Mouse (Mus musculus) brain, embryonic 18.5 days (tissue): ENCODE data around the gene Ccdc47.
A peak's percentile ranks its signal among the peaks of the same experiment; 100 is the strongest.

Experiments used
- DNase-seq: peaks from one replicate; pipeline ENCODE4 v3.0.0-alpha.2; 2012; ENCODE audit warnings: low read depth, low spot score

Gene Ccdc47

DNA sequence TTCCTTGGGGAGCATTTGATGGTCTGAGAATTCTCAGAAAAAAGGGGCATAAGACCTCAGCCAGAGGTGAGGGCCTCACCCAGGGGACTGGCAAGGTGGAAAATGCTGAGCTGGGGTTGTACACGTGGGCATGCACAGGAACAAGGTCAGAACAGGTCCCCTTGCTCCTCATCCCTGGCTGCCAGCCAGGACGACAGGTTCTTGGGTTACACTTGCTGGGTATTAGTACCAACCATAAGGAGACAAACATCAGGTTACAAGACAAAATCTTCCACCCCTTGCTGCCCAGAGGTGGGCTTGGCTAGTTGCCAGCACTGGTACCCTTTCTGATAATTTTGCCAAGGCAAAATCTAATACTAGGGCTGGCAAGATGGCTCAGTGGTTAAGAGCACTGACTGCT lies 53.9 kb downstream of the Ccdc47 start:
- DNase-seq: no peak

DNA sequence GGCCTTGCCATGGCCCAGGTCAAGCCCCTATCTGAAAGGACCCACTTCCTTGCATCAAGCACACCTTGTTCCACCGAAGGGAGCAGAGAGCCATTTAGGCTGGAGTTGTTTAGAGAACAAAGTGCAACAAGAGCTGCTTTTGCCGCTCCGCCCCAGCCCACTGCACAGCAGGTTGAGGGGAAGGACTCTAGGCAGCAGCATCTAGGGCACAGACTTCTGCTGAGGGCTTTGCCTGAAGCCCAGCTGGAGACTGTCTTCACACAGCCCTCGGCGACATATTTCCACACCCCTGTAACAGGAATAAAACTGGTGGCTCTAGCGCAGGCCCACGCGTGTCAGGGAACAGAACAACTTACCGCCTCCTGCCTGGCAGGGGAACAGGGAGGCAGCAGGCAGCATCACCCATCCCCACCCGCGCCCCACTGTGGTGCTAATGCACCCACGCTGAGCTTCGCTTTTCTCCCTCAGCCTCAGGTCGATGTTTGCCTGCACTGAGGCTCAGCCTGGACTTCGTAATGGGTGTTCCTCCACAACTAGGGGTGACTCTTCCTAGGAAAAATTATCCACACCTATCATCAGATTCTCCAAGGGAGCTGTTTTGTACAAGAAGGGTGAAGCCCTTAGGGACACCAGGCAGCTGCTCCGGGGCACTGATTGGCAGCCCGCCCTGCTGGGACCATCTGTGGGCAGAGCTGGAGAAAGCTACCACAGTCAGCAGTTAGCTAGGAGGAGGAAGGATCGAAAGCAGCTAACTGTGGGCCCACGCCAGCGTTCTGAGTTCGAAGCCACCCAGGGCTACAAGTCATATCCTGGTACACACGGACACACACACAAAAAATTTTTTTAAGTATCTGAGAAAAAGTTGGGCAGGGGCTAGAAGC lies 55.1 kb downstream of the Ccdc47 start, which contains the start of the genes Gm10840 and Limd2:
TSS of gene Gm10840 (plus strand) at position 10 of the 881 bp plus-strand sequence.
TSS of gene Limd2 (minus strand) at position 20 of the 881 bp plus-strand sequence.
- peak; percentile 22 for DNase-seq

DNA sequence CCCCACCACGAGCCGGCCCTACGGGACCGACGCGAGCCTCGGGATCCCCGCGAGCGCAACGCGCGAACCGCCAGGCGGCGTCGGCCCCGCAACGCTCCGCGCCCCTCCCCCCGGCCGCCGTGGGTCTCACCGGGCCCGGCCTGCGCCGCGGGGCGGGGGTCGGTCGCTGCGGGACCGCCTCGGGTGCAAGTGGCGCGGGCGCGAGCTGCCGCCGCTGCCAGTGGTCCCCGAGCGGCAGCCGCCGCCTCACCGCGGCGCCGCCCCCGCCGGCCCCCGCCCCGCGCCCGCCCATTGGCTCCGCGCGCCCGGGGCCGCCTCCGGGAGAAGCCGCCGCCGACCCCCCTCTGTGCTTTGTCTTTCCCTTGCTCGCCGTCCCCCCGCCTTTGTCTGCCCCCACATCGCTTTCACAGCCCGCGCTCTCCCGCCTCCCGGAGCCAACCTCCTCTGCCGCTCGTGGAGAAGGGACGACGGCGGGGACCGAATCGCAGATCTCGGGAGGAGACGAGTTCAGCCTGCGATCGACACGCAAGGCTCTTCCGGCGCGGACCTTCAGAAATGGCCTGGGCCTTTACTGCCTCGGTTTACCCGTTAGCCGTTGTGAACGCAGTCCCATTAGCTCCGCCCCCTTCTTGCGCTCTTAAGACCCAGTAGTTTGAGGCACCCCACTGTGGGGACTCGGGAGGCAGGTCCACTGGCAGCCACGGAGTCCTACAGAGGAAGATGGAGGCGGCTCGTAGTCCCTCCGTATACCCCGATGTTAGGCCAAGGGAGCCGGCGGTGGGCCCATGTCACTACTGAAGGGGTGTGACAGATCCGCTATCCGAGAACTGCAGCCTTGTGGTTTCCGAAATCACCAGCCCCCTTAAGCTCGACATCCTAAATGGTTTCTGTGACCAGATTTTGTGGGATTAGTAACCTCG lies 56.0 kb downstream of the Ccdc47 start:
- peak; percentile 79 for DNase-seq

DNA sequence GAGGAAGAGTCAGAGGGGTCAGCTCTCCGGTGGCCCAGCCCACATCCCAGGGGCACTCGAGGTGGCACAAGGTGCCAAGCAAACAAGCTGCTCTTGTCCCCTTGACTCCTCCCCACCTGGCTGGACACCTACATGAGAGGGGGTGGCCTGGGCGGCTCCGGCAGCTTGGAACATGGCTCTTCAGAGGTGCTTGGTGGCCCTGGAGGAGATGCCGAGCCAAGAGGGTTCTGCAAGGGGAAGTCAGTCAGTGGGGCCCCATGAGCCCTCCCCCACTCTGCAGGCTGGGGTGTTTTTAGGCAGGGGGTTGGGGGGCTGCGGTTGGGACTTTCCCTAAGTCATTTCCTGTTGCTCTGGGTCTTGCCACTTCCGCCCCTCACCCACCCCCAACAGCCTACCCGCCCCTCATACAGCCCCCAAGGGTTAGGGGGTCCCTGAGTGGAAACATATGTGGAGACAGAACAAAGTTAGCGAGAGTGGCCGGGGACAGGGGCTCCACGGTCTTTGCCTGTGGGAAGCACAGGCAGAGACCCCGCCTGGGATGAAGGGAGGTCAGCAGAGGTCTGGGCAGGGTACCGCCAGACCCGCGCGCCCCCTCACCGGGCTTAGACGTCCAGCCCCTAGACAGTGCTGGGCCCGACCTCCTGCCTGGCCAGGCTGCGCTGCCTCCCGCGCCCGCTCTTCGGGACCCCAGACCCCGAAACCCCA lies 56.8 kb downstream of the Ccdc47 start:
- DNase-seq: no peak

DNA sequence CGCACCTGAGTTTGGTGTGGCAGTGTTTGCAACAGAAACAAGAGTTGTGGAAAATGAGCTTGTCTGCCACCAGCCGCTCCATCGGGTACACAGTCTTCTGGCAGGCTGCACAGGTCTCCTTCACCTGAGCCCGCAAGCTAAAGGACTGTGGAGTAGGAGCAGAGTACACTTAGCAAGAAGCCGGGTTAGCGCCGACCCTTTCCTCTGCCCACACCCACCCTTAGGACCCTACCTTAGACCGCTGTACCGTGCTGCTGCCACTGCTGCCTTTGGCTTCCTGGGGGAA lies 57.3 kb downstream of the Ccdc47 start:
- no peak for DNase-seq

DNA sequence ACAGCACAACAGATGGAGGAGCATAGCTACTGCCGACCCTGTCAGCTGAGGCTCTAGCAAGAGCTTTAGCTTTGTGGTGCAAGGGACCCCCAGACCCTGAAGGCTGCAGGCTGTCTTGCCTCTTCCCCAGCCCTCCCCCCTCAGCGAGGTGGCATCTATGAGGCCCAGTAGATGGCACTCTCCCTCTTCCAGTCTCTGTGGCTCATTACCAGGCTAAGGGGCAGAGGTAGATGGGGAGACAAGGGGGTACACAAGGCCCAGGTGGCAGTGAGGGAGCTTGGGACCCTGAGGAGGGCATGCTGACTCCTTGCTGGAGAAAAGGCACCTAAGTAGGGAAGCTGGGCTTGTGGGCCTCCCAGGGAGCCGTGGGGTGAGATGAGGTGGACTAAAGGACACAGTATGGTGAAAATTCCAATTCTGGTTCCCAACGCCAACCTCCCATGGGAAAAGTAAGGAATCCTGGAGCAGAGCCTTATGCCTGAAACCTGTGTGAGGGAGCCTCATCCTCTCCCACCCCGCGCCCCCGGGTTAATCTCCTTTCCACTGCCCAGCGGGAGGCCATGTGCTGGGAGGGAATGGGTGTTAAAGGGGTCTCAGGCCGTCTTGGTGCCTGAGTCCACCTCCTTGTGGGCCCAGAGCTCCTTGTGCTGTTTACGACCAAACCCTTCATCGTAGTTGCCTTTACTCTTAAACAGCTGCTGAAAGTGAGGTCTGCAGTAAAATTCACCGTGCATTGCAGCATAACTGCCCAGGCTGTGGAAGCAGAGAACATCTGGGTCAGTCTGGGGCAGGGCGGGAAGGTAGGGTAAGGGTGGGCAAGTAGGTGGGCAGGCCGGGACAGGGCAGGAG lies 57.8 kb downstream of the Ccdc47 start:
- DNase-seq: no peak

DNA sequence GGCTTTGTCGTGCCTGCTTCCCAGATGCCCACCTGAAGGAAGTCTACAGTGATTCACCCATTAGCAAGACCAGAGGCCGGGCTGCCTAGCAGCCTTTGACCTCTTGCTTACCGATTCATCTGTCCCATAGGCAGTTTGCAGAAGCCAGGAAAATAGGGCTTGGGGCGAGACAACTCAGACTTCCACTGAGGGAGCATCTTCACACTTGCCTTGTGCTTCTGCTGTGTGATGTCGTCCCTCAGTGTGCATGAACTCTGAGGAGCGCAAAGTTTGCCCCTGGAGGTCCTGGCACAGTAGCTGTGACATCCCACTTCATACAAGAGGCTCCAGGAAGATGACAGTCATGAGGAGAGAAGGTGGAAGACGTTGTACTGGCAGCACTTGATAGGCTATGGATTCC lies 59.0 kb downstream of the Ccdc47 start:
- no peak for DNase-seq

DNA sequence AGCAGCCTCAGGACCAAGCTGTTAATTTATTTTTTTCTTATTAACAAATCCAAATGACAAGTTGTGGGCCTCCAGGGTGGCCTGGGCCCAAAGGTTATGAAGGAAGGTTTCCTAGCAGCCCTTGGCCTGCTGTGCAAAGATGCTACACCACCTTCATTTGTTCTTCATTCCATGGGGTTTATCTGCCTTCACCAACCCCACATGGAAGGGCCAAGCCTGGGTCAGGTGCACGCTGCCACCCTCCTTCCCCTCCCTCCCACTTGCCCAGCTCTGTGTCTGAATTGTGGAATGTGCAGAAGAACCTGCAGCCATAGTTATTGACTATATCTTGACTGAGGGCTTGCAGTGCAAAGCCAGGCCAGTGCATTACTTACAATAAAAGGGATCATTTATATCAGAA lies 59.9 kb downstream of the Ccdc47 start:
- no peak for DNase-seq

DNA sequence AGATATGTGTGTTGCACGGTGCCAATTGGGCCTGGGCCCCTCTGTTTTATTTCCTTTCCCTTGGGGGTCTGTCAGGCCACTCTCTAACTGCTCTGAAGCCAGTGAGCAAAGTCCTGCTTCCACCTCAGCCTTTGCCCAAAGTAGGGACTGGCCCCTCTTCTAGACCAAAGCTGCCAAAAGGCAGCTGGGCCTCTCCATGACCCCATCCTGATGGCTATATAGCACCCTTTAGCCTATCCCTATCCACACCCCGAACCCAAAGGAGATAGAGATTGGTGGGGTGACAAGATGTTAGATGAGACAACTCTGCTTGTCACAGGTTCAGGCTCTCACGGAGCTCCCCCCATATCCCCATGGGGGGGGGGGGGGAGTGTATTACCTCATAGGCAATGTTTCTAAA lies 60.4 kb downstream of the Ccdc47 start:
- no peak for DNase-seq

DNA sequence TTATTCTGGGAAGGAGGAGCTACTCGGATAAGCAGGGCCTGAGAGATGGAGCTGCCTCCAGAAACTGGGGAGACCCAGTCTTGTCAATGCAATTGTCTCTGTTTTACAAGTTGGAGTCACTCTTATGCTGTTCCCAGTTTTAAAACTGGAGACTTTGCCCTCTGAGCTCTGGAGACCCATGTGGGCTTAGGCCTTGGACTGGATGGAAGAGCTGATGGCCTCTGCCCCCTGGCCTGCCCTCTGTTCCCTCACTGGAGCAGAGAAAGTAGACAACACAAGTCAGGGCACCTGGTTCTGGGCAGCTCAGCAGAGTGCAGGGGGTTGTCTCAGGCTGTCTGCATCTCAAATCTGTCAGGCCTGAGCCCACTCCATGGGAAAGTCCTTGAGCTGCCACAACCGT lies 61.4 kb downstream of the Ccdc47 start:
- no peak for DNase-seq

DNA sequence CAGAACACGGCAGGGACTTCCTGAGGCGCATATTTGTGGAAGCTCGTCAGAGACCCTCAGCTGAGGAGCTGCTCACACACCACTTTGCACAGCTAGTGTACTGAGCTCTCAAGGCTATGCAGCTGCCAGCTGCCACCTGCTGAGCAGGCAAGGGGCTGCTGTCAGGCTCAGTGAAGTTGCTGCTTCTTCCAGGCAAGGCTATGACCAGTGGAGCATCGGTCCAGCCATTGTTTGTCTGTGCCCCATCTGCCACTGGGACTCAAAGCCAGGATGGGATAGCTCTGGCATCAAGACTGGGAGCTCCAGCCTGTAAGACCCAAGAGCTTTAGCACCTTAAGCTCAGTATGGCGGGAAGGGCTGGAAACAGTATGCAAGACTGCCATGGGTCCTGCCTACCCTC lies 62.1 kb downstream of the Ccdc47 start:
- no peak for DNase-seq

DNA sequence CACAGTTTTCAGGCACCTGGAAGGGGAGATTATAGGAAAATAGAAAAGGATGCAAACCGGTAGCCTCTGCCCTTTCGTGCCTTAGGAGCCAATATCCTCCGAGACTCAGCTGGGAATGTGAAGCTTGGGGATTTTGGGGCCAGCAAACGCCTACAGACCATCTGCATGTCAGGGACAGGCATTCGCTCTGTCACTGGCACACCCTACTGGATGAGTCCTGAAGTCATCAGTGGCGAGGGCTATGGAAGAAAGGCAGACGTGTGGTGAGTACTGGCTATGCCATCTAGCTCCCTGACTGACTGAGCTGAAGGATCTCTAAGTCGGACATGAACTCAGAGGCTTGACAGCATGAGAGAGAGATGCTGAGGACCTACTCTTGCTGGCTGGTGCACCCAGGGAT lies 64.0 kb downstream of the Ccdc47 start:
- no peak for DNase-seq

DNA sequence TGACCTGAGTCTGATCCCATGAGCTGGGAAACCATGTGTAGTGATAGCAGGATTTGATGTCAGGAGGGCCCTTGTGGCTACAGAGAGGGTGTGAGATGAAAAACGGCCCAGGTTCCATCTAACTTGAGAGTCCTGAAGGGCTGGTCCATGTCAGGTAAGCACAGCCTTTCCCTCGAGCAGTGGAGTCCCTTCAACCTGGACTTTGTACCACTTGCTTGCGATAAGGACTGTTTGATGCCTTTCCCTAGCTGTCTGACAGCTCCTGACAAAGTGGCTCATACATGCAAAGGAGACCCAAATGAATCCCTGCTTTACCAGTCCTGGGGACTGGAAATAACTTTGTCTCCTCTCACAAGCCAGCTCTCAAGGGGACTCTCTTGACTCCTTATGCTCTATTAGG lies 64.9 kb downstream of the Ccdc47 start:
- no peak for DNase-seq
